Mouse (Mus musculus) G1E-ER4 (cell line): ENCODE measurements around the gene Pibf1. TPM values are rescaled to one million over a fixed set of nuclear protein-coding genes. Genes with fewer than 3 reads are reported as not detected.

Experiments
- GATA1 ChIP-seq: IDR thresholded peaks from one replicate; pipeline ENCODE4 v1.8.0; 2012; ENCODE audit warnings: low read length, inconsistent platforms
- polyA plus RNA-seq: library from polyadenylated mRNA; stranded (reverse); fragments of >175 nt; gene quantifications from 2 replicates; pipeline ENCODE4 v1.2.3, GENCODE M21; 2012

Pibf1 gene
- polyA plus RNA-seq, 1 experiment = 0.71 TPM

DNA sequence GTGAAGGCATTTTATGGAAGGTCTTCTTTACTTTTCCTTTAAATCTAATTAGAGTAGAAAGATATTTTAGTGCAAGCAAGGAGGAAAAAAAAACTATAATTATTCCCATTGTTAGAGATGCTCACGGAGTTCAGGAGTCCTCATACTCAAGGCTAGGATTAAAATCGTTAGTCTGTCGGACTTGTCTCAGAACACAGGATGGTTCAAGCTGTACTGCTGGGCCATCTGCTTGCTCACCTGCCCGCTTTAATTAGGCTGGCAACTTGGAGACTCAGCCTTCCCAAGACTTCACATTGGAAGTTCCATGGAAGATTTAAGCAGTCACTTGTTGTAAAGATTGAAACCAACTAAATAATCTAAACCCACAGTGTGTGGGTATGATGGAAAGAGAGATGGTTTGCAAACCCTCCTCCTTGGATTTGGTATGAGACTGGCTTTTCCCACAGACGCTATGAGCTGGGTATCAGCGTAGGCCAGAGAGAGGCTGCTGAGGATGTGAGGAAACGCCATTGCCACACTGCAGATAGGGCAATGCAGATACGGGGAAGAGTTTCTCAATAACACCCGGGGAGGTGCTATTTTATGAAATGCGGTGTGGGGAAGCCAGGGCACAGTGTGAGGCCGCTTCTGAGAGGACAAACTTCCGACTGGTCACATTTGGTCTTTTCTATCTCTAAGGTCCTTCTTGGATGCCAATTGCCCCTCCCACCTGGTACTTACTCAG is 179.7 kb downstream of the Pibf1 start:
- TF ChIP-seq GATA1 = no peak

DNA sequence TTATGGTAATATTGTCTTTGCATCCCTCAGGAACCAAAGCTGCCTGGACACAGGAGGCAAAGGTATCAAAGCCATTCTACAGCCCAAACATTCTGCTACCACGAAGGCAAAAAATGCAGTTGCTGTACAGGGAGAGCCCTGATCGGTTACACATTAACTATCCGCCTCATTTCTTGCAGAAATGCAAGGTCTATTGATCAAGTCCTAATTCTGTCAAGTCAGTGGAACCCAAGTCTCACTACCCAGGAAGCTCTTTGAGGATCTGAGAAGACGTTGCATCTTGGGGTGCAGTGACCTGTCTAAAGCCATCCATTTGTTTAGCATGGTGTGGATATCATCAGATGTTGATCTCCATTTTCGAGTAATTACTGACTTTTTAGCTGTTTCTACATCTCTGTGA is 181.2 kb downstream of the Pibf1 start:
- TF ChIP-seq GATA1 = no peak

DNA sequence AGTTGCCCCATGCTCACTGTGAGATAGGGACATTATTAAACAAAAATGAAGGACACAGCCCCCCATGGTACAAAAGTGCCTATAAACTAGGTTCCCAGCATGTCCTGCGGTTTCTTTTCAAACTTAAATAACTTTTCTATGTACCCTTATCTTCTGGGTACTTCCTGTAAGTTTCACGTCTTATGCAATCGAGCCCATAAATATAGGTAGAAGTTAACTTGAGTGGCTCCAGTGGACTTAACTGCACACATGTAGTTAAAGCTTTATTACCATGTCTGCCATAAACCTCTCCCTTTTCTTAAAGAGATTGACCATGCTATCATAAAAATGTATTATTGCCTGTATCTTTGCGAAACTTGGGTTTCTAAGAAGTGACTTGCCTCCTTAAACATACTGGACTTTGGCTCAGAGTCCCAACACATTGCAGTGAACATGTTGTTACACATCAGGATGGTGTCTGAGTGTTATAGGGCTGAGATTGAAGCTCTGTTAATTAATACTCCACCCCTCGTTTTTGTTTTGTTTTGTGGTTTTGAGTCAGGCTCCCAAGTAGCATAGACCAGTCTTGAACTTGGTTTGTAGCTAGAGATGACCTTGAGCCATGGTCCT is 181.7 kb downstream of the Pibf1 start:
- no peak for TF ChIP-seq GATA1

DNA sequence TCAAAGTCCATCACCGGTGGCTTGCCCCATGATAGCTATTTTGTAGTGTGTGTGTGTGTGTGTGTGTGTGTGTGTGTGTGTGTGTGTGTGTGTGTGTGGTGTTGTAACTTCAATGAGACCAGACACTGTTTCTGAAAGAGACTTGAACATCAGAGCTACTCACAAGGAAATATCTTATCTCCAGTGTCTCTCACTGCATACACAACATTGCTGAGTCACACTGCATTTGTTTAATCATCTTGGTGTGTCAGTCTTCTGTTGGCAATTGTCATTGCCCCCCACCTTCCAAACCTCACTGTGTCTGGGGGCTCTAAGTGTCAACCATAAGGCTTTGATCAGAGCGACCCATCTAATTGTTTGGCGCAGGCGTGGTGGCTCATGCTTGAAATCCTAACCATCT is 186.3 kb downstream of the Pibf1 start:
- no peak for TF ChIP-seq GATA1

DNA sequence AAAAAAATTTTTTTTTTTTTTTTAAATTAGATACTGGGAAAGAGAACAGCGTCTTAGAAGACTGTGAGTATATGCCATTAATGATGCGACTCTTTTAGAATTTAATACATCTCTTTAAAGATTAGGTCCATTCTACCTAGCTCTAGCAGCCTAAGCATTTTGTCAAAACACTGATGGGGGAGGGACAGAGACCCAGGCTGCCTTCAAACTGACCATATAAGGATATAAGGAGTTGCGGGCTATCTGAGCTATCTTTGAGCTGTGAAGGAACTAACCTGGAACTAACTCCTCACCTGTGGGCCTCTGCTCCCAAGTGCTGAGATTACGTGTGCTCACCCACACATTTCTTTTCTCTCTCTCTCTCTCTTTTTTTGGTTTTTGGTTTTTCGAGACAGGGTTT is 193.0 kb downstream of the Pibf1 start:
- no peak for TF ChIP-seq GATA1

DNA sequence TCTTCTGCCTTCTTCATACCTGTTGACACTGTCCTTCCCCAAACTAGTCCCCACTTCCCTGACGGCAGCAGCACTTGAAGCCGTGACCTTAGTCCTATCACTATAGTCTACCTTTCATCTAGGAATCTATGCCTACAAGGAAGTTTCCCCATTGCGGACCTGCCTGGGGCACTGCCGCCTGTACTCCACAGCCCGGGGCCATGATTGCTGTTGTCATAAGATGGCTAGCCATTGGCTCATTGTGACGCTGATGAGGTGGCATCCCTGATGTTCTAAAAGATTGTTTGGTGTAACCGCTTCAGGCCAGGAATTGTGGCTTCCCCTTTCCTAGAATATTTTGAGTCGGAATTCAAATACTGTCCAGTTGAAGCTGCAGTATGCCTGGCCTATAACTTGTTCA is 195.2 kb downstream of the Pibf1 start:
- no peak for TF ChIP-seq GATA1

DNA sequence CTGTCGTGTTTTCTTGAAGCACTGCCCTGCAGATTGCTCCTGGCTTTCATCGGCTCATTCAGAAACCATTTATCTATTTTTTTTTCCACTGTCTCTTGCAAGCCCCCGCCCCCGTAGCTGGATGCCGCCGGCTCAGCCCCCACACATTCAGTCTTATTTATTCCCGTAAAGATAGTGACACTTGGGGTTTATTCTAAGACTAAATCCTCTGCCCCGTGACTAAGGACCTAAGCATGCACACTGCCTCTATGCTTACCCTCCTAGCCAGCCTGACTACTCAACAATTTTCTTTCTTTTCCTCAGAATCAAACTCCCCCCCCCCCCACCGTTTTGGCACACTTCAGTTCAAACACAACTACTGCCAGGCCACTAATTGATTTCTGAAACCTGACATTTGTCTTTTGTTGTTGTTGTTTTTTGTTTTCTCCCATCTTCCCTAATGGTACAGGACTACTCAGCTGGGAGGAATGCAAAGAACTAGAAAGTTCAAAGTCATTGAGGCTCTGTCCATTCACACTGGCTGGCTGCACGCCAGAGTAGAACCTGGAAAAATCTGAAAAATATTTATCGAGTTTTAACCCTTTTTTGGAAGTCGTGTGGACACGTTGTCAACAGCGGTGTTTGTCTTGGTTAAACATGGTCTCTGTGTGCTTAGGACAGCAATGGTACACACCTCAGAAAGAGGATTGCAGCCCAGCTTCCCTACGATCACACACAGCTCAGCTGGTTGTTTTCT is 196.6 kb downstream of the Pibf1 start:
- no peak for TF ChIP-seq GATA1

DNA sequence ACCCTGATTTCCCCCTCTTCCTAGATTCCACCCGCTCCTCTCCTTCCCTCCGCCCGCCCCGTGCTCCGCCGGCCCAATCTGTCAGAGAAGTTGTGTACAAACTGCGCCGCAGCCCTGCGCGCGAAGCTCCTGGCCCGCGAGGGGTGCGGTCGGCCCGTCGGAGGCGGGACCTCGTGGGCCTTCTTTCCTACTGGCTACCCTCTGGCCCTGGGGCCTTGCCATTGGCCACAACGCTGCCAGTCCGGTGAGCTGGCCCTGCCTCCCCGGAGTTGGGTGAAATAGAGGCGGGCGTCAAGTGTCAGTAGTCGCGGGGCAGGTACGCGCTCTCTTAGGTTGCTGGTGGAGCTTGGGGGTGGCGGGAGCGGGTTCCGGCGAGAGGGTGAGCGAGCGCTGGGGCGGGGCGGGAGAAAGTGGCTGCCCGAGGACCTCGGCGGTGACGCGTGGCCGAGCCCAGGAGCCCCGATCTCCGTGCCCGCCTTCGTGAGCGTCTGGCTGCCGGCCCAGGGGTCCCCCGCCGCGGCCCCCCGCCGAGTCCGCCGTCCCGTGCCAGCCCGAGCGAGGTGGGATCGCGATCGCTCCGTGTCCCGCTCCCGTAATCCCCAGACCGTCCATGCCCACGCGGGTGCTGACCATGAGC is 199.3 kb downstream of the Pibf1 start, which contains the start of gene Klf5:
Gene Klf5 (plus strand): TSS at position 307 of the 637 bp plus-strand sequence.
- TF ChIP-seq GATA1 = no peak

DNA sequence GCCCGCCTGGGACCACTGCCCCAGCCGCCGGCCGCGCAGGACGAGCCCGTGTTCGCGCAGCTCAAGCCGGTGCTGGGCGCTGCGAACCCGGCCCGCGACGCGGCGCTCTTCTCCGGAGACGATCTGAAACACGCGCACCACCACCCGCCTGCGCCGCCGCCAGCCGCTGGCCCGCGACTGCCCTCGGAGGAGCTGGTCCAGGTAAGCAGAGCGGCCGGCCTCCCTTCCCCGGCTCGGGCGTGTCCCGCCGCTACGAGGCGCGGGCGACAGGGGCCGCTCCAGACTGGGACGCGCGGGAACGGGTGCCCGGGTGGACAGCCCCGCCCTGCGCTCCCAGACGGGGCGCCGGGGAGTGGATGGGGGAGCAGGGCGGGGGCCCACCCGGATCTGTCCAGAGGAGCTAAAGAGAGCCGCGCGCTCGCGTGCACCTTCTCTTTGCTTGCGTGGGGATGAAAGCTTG is 199.8 kb downstream of the Pibf1 start:
- no peak for TF ChIP-seq GATA1

DNA sequence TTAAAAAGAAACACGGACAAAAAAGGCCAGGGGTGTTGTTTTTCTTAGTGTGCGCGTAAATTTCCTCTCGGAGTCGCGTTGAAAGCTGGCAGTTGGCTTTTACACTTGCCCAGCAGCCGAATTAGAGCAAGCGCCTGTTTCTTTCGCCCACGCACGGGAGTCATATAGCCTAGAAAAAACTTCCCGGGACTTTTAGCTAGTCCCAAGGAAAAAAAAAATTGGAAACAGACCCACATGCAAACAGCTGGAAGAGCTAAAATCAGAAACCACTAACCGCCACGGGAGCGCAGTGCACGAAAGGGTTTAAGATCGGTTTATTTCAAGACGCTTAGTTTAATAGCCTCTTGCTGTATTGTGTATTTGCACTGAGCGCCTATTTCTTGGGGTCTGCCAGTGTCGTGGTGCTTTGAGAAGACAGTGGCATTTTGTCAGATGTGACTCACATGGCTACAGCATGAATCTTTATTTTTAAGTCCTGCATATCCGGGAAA is 200.5 kb downstream of the Pibf1 start:
- no peak for TF ChIP-seq GATA1

DNA sequence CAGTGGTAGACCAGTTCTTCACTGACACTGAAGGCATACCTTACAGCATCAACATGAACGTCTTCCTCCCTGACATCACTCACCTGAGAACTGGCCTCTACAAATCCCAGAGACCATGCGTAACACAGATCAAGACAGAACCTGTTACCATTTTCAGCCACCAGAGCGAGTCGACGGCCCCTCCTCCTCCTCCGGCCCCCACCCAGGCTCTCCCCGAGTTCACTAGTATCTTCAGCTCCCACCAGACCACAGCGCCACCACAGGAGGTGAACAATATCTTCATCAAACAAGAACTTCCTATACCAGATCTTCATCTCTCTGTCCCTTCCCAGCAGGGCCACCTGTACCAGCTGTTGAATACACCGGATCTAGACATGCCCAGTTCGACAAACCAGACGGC is 202.2 kb downstream of the Pibf1 start:
- TF ChIP-seq GATA1 = no peak

Other genes with a start within 250 kb of the Pibf1 start
- 0.48 TPM in 1 of 2 replicates, not detected in the other for gene Rpl36a-ps1, start 105.1 kb upstream of the Pibf1 start, polyA plus RNA-seq
- gene Mzt1, start 53.3 kb upstream of the Pibf1 start, polyA plus RNA-seq = 31.8 and 49.3 TPM in 2 replicates
- gene Bora, start 53.2 kb upstream of the Pibf1 start, polyA plus RNA-seq = 26.9 and 30.6 TPM in 2 replicates
- gene Dis3, start 346 bp downstream of the Pibf1 start, polyA plus RNA-seq = 33.0 and 42.3 TPM in 2 replicates
- gene Klf5, start 199.3 kb downstream of the Pibf1 start, polyA plus RNA-seq = not detected in 2 replicates